ENCODE assay signal across 16 mouse cellular contexts in the genomic region with DNA sequence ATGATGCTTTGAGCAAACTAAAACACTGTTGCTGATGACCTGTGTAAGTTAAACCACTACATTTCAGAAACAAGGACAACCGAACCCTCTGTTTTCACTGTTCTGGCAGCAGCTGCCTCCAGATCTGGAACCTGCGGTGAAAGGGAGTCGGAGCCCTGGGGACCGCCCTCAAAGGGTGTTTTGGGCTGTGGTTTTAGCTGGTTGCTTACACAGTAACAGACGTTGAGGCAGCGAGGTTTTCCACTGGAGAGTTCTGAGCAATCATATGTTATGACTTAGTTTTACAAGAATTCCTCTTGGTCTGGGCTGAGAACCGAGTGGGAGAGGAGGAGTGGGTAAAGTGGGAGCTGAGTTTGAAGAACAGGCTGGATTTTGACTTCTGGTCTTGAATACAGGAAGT. TPM values are rescaled to one million over a fixed set of nuclear protein-coding genes. Genes with fewer than 3 reads are reported as not detected.
DNase-seq lines count a peak whose midpoint lies in the region; ATAC-seq lines count a peak whose summit lies in the region.
"Had no signal": no experiment of that assay in that cellular context is flagged by ENCODE, and none has a peak within 500 bp of the region (broad histone marks: within the 10 kb centered on the region; RNA-seq: fewer than 3 reads in every experiment).

No protein-coding gene starts in this region.

- no peak overlapping the region for H3K4me3 ChIP-seq in heart, embryonic 10.5 days
- no peak overlapping the region for H3K4me3 ChIP-seq in embryonic facial prominence, embryonic 14.5 days (ENCODE audit: low read depth, low read length)
- H3K4me3 ChIP-seq: forebrain, embryonic 12.5 days; midbrain, embryonic 10.5 days; neural tube, embryonic 12.5 days had no signal

- peak; percentile 33; the same call in 1 of the 2 replicates for ATAC-seq in embryonic facial prominence, embryonic 14.5 days (ENCODE audit: low read depth)
- peak; percentile 40 for ATAC-seq in megakaryocyte, adult 5-6 weeks (ENCODE audit: poor library complexity, severe bottlenecking)

- no peak overlapping the region for H3K27ac ChIP-seq in heart, embryonic 10.5 days
- no peak overlapping the region for H3K27ac ChIP-seq in embryonic facial prominence, embryonic 14.5 days (replicated peaks; ENCODE audit: low read depth, low read length)
- H3K27ac ChIP-seq: forebrain, embryonic 12.5 days; midbrain, embryonic 10.5 days; neural tube, embryonic 12.5 days had no signal

- peak; percentile 39 for DNase-seq in heart, embryonic 10.5 days (ENCODE audit: low spot score)
- no peak for DNase-seq in heart, adult 8-10 months (ENCODE audit: low spot score)
- peak; percentile 67 for DNase-seq in embryonic facial prominence, embryonic 14.5 days (ENCODE audit: low spot score)
- DNase-seq in thymus, postnatal 0 days (ENCODE audit: low spot score): peak; percentile 86
- no peak for DNase-seq in right cerebral cortex, postnatal 36 days (ENCODE audit: low spot score in 2 of 2)
- no peak for DNase-seq in adrenal gland, adult (ENCODE audit: inconsistent age in 2 of 2, low spot score in 1 of 2)
- no peak for DNase-seq in testis, postnatal 14 days (ENCODE audit: low spot score)
- DNase-seq: adrenal gland, postnatal 10 days; heart, postnatal 36 days; kidney, adult 18-20 months; lung, embryonic 14.5 days; right cerebral cortex, postnatal 14 days had no signal

- H3K9me3 ChIP-seq in heart, embryonic 10.5 days: no peaks in the 10 kb centered on the region
- H3K9me3 ChIP-seq in embryonic facial prominence, embryonic 14.5 days (ENCODE audit: control insufficient read depth, low read length): no peaks in the 10 kb centered on the region
- H3K9me3 ChIP-seq: forebrain, embryonic 12.5 days; midbrain, embryonic 10.5 days; neural tube, embryonic 12.5 days had no signal

- H3K4me2 ChIP-seq in embryonic facial prominence, embryonic 14.5 days (ENCODE audit: low read depth, low read length): no peak overlapping the region
- H3K4me2 ChIP-seq: forebrain, embryonic 12.5 days; lung, embryonic 14.5 days; neural tube, embryonic 12.5 days had no signal

- no peaks in the 10 kb centered on the region; the same call in 1 of the 2 replicates for H3K4me1 ChIP-seq in heart, embryonic 10.5 days
- H3K4me1 ChIP-seq in embryonic facial prominence, embryonic 14.5 days (ENCODE audit: control insufficient read depth, insufficient read depth, low read length): peaks cover 13% of the 10 kb centered on the region
- H3K4me1 ChIP-seq: forebrain, embryonic 12.5 days; neural tube, embryonic 12.5 days had no signal

- H3K27me3 ChIP-seq in heart, embryonic 10.5 days (ENCODE audit: insufficient read depth, poor library complexity, severe bottlenecking): no peaks in the 10 kb centered on the region
- no peaks in the 10 kb centered on the region for H3K27me3 ChIP-seq in embryonic facial prominence, embryonic 14.5 days (replicated peaks; ENCODE audit: control insufficient read depth, insufficient read depth, low read length)
- H3K27me3 ChIP-seq: forebrain, embryonic 12.5 days; neural tube, embryonic 12.5 days had no signal

- WGBS in heart, embryonic 10.5 days: 77% methylated on average over 7 of the region's 7 CpGs
- 38% methylated on average over 7 of the region's 7 CpGs for WGBS in embryonic facial prominence, embryonic 14.5 days

- H3K36me3 ChIP-seq in heart, embryonic 10.5 days: no peaks in the 10 kb centered on the region
- no peaks in the 10 kb centered on the region for H3K36me3 ChIP-seq in embryonic facial prominence, embryonic 14.5 days (ENCODE audit: control insufficient read depth, insufficient read depth, low read length)
- H3K36me3 ChIP-seq: forebrain, embryonic 12.5 days; midbrain, embryonic 10.5 days; neural tube, embryonic 12.5 days had no signal

- no peak overlapping the region for H3K9ac ChIP-seq in embryonic facial prominence, embryonic 14.5 days (ENCODE audit: low read depth, low read length)
- H3K9ac ChIP-seq: forebrain, embryonic 12.5 days; lung, embryonic 14.5 days; neural tube, embryonic 12.5 days had no signal

RNA-seq across cellular contexts. Expression of a gene that starts 7.1 kb away (rescaled TPM):
- polyA plus RNA-seq in heart, embryonic 10.5 days (2016; fragmentation: Nextera tagmentation; extraction: Ambion mirVana): 5.3 and 6.9 TPM in 2 replicates
- 1 to 10 TPM; 1.4 to 2.4 (median 1.7) TPM for total RNA-seq in heart, adult 8-10 months (2022)
- 13.8 and 15.8 TPM in 2 replicates for polyA plus RNA-seq in embryonic facial prominence, embryonic 14.5 days (2014; fragmentation: Nextera tagmentation; extraction: Ambion mirVana)
- total RNA-seq in megakaryocyte, adult 5-6 weeks (2015): 2.2 and 2.6 TPM in 2 replicates
- total RNA-seq in megakaryocyte, adult 5-6 weeks (2017): 2.2 and 2.4 TPM in 2 replicates
- polyA plus RNA-seq in thymus, postnatal 0 days (2015; fragmentation: Nextera tagmentation; extraction: Ambion mirVana): 11.6 and 16.1 TPM in 2 replicates

Comparison
In these comparisons a context has a peak if more than half of its experiments do, and no peak if none do; other contexts are left out.
1. DNase-seq: peak in heart, embryonic 10.5 days (single experiment), embryonic facial prominence, embryonic 14.5 days (single experiment) and thymus, postnatal 0 days (single experiment); none in heart, adult 8-10 months (single experiment), right cerebral cortex, postnatal 36 days (0 of 2), adrenal gland, adult (0 of 2) and testis, postnatal 14 days (single experiment).